Mouse (Mus musculus): ENCODE data around the gene Exd1. TPM values are rescaled to one million over a fixed set of nuclear protein-coding genes. Genes with fewer than 3 reads are reported as not detected.
"Not testable (repeated sequence)": the region's sequence is repeated elsewhere in the genome, so short reads cannot be mapped to it uniquely, and the experiment has no call there.

Exd1 gene
- polyA plus RNA-seq, 1 experiment from 2014 or later: 0.62 TPM

- H3K27me3 ChIP-seq (ENCODE audit: low read depth, poor library complexity, severe bottlenecking): no peaks in the 10 kb centered on the region
- WGBS: 78% methylated on average over 7 of the region's 7 CpGs
- H3K4me1 ChIP-seq: no peaks in the 10 kb centered on the region
- H3K36me3 ChIP-seq: no peaks in the 10 kb centered on the region
- DNase-seq (ENCODE audit: low spot score): no peak
- H3K27ac ChIP-seq (replicated peaks): no peak overlapping the region
- H3K9me3 ChIP-seq (replicated peaks): no peaks in the 10 kb centered on the region
- no peak overlapping the region for H3K4me3 ChIP-seq
Observed at GRCm38 (mm10) chr2:119520550-119520949, 26.9 kb downstream of the Exd1 start.

DNA sequence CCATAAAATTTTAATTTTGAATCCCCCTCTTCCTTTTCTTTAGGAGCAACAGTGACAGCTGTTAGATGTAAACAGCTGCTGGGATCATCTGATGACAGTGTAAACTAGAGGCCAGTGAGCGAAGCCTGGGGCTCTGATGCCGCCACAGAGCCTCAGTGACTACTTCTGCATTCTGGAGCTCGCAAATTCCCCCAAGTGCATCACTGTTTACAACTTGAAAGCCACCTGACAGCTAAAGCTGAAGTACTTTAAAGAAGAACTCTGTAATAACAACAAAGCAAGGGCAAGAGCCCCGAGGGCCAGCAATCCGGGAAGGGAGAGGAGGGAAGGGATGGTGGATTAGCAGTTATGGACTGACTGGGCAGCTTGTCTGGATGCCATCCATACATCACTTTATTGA is 30.6 kb downstream of the Exd1 start:
- WGBS: 80% methylated on average over 5 of the region's 5 CpGs

GRCm38 (mm10) chr2:119514026-119514522 is 33.4 kb downstream of the Exd1 start:
- WGBS: 84% methylated on average over 3 of the region's 3 CpGs
- no peaks in the 10 kb centered on the region for H3K36me3 ChIP-seq
- H3K9me3 ChIP-seq (replicated peaks): no peaks in the 10 kb centered on the region
- no peaks in the 10 kb centered on the region for H3K4me1 ChIP-seq
- DNase-seq (ENCODE audit: low spot score): no peak
- H3K27ac ChIP-seq (replicated peaks): no peak overlapping the region
- no peaks in the 10 kb centered on the region for H3K27me3 ChIP-seq (ENCODE audit: low read depth, poor library complexity, severe bottlenecking)
- H3K4me3 ChIP-seq: no peak overlapping the region

More for the DNA sequence above, 30.6 kb downstream of the Exd1 start:
- Histone ChIP-seq H3K4me3 (no peak overlapping the region), H3K36me3 (no peaks in the 10 kb centered on the region), H3K4me1 (no peaks in the 10 kb centered on the region), H3K9me3 (replicated peaks) (no peaks in the 10 kb centered on the region), H3K27ac (replicated peaks) (no peak overlapping the region), H3K27me3 (ENCODE audit: low read depth, poor library complexity, severe bottlenecking) (no peaks in the 10 kb centered on the region)
- no peak for DNase-seq (ENCODE audit: low spot score)

GRCm38 (mm10) chr2:119512292-119512691 is 35.1 kb downstream of the Exd1 start:
- 82% methylated on average over 3 of the region's 3 CpGs for WGBS
- no peak overlapping the region for H3K27ac ChIP-seq (replicated peaks)
- H3K36me3 ChIP-seq: no peaks in the 10 kb centered on the region
- no peaks in the 10 kb centered on the region for H3K9me3 ChIP-seq (replicated peaks)
- no peaks in the 10 kb centered on the region for H3K27me3 ChIP-seq (ENCODE audit: low read depth, poor library complexity, severe bottlenecking)
- no peak overlapping the region for H3K4me3 ChIP-seq
- H3K4me1 ChIP-seq: no peaks in the 10 kb centered on the region
- no peak for DNase-seq (ENCODE audit: low spot score)

DNA sequence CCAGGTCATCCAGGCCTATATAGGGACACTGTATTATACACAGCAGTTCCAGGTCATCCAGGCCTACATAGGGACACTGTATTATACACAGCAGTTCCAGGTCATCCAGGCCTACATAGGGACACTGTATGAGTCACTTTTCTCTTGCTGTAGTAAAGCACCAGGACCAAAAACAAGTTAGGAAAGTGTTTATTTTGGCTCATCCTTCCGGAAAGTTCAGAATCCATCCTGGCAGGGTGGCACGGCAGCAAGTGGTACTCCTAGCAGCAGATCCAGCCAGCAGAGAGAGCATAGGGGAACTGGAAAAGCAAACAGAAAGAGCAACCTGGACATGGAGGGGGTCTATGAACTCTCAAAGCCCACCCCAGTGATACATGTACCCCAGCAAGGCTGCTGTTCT is 36.6 kb downstream of the Exd1 start:
- no peaks in the 10 kb centered on the region for H3K9me3 ChIP-seq (replicated peaks)

DNA sequence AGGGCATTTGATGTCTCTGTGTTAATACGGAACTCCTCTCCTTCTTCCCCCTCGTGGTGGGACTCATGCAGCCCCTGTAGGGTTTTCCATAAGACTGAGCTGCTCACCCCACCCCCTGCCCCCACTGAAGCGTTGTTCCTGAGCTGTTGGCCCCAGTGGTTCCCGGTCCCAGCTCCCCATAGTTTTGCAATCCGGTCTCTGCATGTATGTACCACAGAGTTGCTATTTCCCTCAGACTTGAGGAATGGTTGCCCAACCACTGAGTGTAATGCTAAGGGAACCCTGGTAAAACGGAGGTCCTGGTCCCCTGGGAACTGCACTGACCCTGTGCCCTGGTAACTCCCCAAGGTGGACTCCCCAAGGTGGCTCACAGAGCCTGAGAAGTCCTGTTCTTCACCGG is 38.9 kb downstream of the Exd1 start:
- not testable (repeated sequence) for H3K27me3 ChIP-seq (ENCODE audit: low read depth, poor library complexity, severe bottlenecking); H3K9me3 ChIP-seq (replicated peaks); H3K4me3 ChIP-seq; H3K4me1 ChIP-seq; H3K36me3 ChIP-seq; DNase-seq (ENCODE audit: low spot score); H3K27ac ChIP-seq (replicated peaks)
- WGBS: 67% methylated on average over 7 of the region's 7 CpGs

More for the DNA sequence above, 36.6 kb downstream of the Exd1 start:
- H3K27me3 ChIP-seq (ENCODE audit: low read depth, poor library complexity, severe bottlenecking): no peaks in the 10 kb centered on the region
- WGBS: 84% methylated on average over 2 of the region's 2 CpGs
- no peak for DNase-seq (ENCODE audit: low spot score)
- no peak overlapping the region for H3K4me3 ChIP-seq
- no peak overlapping the region for H3K27ac ChIP-seq (replicated peaks)
- no peaks in the 10 kb centered on the region for H3K36me3 ChIP-seq
- H3K4me1 ChIP-seq: no peaks in the 10 kb centered on the region

GRCm38 (mm10) chr2:119507108-119507507 is 40.3 kb downstream of the Exd1 start:
- Histone ChIP-seq H3K9me3 (replicated peaks) (no peaks in the 10 kb centered on the region), H3K27me3 (ENCODE audit: low read depth, poor library complexity, severe bottlenecking) (no peaks in the 10 kb centered on the region), H3K4me3 (no peak overlapping the region), H3K27ac (replicated peaks) (no peak overlapping the region), H3K36me3 (no peaks in the 10 kb centered on the region), H3K4me1 (no peaks in the 10 kb centered on the region)
- no peak for DNase-seq (ENCODE audit: low spot score)

DNA sequence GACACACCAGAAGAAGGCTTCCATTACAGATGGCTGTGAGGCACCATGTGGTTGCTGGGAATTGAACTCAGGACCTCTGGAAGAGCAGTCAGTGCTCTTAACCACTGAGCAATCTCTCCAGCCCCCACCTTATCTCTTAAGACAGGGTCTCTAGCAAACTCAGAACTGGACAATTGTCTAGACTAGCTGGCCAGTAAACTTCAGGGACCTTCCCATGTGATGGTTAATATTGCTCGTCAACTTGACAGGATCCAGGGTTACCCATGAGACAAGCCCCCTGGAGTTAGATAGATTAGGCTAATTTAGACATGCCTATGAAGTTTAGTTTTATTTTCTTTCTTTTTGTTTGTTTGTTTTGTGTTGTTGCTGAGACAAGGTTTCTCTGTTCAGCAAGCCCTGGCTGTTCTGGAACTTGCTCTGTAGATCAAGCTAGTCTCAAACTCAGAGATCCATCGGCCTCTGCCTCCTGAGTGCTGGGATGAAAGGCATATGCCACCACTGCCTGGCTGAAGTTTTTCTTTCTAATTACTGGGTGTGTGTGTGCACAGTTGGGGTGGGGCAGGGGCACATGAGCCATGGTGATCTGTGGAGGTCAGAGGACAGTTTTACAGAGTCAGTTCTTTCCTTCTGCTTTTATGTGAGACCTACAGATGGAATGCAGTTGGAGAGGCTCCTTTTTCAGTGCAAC is 46.3 kb downstream of the Exd1 start:
- no peaks in the 10 kb centered on the region for H3K36me3 ChIP-seq
- DNase-seq (ENCODE audit: low spot score): no peak
- no peaks in the 10 kb centered on the region for H3K9me3 ChIP-seq (replicated peaks)
- 79% methylated on average over 2 of the region's 2 CpGs for WGBS
- H3K27ac ChIP-seq (replicated peaks): no peak overlapping the region
- no peaks in the 10 kb centered on the region for H3K27me3 ChIP-seq (ENCODE audit: low read depth, poor library complexity, severe bottlenecking)
- no peaks in the 10 kb centered on the region for H3K4me1 ChIP-seq
- no peak overlapping the region for H3K4me3 ChIP-seq

DNA sequence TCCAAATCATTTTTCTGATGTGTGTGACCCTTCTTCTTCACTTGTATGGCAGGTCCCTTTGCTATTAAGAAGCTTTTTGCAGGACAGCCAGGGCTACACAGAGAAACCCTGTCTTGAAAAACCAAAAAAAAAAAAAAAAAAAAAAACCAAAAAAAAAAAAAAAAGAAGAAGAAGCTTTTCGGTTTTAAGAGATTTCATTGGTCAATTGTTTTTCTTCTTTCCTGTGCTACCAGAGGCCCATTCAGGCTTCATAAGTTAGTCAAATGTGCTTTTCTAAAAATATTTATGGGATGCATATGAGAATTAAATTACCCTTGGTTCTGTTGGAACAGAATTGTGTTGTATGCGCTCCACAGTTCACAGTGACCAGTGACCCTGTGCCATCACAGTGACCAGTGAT is 48.6 kb downstream of the Exd1 start:
- Histone ChIP-seq H3K9me3 (replicated peaks) (no peaks in the 10 kb centered on the region), H3K4me1 (no peaks in the 10 kb centered on the region), H3K36me3 (no peaks in the 10 kb centered on the region), H3K4me3 (no peak overlapping the region), H3K27me3 (ENCODE audit: low read depth, poor library complexity, severe bottlenecking) (no peaks in the 10 kb centered on the region), H3K27ac (replicated peaks) (no peak overlapping the region)
- DNase-seq (ENCODE audit: low spot score): no peak
- 96% methylated on average over 2 of the region's 2 CpGs for WGBS

GRCm38 (mm10) chr2:119496082-119496481 is 51.3 kb downstream of the Exd1 start:
- Histone ChIP-seq H3K4me1 (no peaks in the 10 kb centered on the region), H3K36me3 (no peaks in the 10 kb centered on the region), H3K27me3 (ENCODE audit: low read depth, poor library complexity, severe bottlenecking) (no peaks in the 10 kb centered on the region), H3K27ac (replicated peaks) (no peak overlapping the region), H3K9me3 (replicated peaks) (no peaks in the 10 kb centered on the region), H3K4me3 (no peak overlapping the region)
- 95% methylated on average over 2 of the region's 2 CpGs for WGBS
- DNase-seq (ENCODE audit: low spot score): no peak

DNA sequence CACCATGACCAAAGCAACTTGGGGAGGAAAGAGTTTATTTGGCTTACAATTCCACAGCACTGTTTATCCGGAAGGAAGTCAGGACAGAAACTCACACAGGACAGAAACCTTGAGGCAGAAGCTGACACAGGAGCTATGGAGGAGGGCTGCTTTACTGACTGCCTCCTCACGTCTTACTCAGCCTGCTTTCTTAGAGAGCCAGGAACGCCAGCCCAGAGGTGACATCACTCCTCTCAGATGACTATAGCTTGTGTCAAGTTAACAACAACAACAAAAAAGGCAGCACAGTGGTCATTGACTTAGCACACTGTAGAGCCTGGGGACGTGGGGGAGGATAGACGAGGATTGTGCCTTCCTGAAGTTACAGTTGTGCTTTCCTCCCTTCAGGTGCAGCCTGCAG is 55.5 kb downstream of the Exd1 start:
- no peak overlapping the region for H3K4me3 ChIP-seq
- 75% methylated on average over 5 of the region's 5 CpGs for WGBS
- no peaks in the 10 kb centered on the region for H3K4me1 ChIP-seq
- no peak overlapping the region for H3K27ac ChIP-seq (replicated peaks)
- H3K27me3 ChIP-seq (ENCODE audit: low read depth, poor library complexity, severe bottlenecking): no peaks in the 10 kb centered on the region
- H3K9me3 ChIP-seq (replicated peaks): no peaks in the 10 kb centered on the region
- H3K36me3 ChIP-seq: no peaks in the 10 kb centered on the region
- DNase-seq (ENCODE audit: low spot score): no peak

- no peak overlapping the region for H3K4me3 ChIP-seq
- no peaks in the 10 kb centered on the region for H3K4me1 ChIP-seq
- 8% methylated on average over 4 of the region's 4 CpGs for WGBS
- H3K9me3 ChIP-seq (replicated peaks): no peaks in the 10 kb centered on the region
- no peak overlapping the region for H3K27ac ChIP-seq (replicated peaks)
- H3K27me3 ChIP-seq (ENCODE audit: low read depth, poor library complexity, severe bottlenecking): no peaks in the 10 kb centered on the region
- no peaks in the 10 kb centered on the region for H3K36me3 ChIP-seq
- no peak for DNase-seq (ENCODE audit: low spot score)
Observed at GRCm38 (mm10) chr2:119486488-119486887, 60.9 kb downstream of the Exd1 start.

DNA sequence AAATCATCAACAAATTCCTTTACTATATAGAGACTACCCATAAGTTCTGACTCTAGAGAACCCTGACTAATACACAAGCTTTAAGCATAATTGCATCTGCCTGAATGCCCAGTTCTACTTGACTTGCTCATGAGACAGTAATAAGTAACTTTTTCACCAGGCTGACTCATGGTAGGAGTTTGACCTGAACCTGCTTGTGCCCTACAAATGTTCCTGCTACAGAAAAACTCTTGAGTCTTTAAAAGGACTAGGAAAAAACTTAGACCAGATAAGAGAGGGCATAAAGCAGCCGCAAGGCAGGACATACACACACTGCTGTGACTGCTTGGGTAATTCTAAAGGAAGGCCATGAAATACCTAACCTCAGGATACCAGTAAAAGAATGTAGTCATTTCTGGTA is 65.1 kb downstream of the Exd1 start:
- no peak overlapping the region for H3K4me3 ChIP-seq
- H3K4me1 ChIP-seq: peaks cover 11% of the 10 kb centered on the region
- no peaks in the 10 kb centered on the region for H3K36me3 ChIP-seq
- DNase-seq (ENCODE audit: low spot score): no peak
- no peaks in the 10 kb centered on the region for H3K9me3 ChIP-seq (replicated peaks)
- 94% methylated on average over 1 of the region's 1 CpGs for WGBS
- H3K27ac ChIP-seq (replicated peaks): no peak overlapping the region
- no peaks in the 10 kb centered on the region for H3K27me3 ChIP-seq (ENCODE audit: low read depth, poor library complexity, severe bottlenecking)

DNA sequence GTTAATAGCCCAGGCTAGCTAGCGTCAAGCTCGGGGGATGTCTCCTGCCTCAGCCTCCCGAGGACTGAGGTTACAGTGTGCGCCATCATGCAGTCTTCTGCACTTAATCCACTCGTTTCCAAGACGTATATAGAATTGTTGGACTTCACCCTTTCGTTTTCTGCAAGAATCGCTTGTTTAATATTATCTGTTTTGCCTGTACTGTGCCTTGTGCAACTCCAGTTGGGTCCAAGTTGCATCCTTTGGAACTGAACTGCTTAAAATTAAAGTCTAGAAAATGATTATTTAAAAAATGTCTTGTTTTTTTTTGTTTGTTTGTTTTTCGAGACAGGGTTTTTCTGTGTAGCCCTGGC is 69.1 kb downstream of the Exd1 start:
- peaks cover 2% of the 10 kb centered on the region; the same call in 1 of the 2 replicates for H3K36me3 ChIP-seq
- DNase-seq (ENCODE audit: low spot score): no peak
- H3K27me3 ChIP-seq (ENCODE audit: low read depth, poor library complexity, severe bottlenecking): no peaks in the 10 kb centered on the region
- peaks cover 29% of the 10 kb centered on the region for H3K4me1 ChIP-seq
- H3K4me3 ChIP-seq: peak overlapping the region; percentile 93
- H3K9me3 ChIP-seq (replicated peaks): no peaks in the 10 kb centered on the region
- peak overlapping the region; percentile 100 for H3K27ac ChIP-seq (replicated peaks)
- WGBS: 16% methylated on average over 9 of the region's 9 CpGs
